Mouse (Mus musculus): ENCODE data around the gene Zfp937.
"Not testable (repeated sequence)": the region's sequence is repeated elsewhere in the genome, so short reads cannot be mapped to it uniquely, and the experiment has no call there.

The Zfp937 gene

DNA sequence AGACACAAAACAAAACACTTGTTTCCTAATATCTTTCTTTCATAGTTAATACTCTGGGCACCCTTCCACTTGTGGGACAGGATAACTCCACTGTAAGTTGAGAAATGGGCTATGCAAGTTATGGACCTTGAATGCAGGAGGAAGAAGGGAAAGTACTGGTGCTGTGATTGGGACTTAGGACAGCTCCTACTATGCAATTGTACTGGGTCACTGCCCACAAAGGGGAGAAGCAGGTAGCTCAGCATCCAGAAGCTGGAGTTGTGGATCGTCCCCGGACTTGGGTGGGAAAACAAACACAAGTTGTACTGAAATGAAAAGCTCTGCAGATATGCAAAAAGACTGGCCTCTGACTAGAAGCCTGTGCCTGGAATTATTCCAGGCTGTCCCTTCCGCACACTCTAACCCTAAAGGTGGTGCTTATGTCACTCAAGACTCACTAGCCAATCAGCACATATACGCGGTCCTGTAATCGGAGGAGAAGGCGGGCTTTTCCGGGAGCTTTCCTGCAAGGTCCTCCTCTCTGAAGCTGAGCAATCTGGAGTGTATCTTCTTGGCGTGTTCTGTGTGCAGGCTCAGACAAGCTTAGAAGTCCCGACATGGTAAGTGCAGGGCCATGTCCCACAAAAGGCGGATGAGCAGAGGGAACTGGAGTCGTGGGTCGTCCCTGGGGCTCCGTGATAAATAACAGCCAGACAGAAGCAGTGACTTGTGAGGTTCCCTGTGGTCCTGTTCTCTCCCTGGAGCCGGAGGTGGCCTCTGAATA is at the start of gene Zfp937:
Gene Zfp937, plus strand, starts transcription at position 474 of the 763 bp plus-strand sequence.
- peak; percentile 82 to 89 for DNase-seq

DNA sequence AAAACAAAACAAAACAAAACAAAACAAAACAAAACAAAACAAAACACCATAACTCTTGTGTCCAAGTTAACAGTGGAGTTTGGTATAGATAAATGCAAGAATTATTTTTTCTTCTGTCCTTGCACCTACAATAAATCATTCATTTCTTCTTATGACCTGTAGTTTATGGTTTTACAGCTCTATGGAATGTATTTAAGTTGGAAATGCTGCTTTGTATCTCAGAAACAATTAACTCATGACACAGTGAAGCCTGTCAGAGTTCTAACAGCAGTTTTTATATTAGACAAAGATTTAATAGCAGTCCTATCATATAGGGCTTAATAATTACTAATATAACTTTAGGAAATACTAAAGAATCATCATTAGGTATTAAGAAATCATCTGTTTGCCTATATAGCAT is 44.0 kb upstream of the Zfp937 start:
- DNase-seq: no peak

DNA sequence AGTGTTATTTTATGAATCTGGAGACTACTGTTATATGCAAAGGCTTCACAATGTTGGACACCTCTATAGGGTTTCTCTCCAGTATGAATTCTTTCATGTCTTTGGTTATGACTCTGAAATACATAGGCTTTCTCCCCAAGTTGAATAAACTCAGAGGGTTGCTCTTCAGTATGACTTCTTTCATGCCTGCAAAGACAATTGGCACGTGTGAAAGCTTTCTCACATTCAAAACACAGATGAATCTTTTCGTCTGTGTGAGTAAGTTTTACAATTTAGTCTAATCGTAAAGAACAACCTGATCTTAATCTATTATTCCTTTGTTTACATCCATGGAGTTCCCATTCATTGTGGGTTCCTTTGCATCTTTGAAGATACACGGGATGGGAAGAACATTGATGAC is 38.3 kb upstream of the Zfp937 start, which contains the start of gene Gm10770:
Gene Gm10770, minus strand, starts transcription at position 101 of the 400 bp plus-strand sequence.
- DNase-seq: not testable (repeated sequence)

DNA sequence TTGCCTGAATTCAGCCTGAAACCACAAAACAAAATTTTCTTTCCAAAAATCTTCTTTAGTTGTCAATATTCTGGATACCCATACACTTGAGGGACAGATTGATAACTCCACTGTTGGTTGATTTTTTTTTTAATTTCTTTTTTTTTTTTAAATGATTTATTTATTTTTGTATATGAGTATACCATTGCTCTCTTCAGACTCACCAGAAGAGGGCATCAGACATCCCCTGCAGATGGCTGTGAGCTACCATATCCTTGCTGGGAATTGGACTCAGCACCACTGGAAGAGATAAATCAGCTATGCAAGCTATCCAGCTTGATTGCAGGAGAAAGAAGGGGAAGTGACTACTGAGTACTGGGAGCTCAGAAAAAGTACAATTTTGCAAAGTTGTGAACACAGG is 36.8 kb upstream of the Zfp937 start:
- not testable (repeated sequence) for DNase-seq

DNA sequence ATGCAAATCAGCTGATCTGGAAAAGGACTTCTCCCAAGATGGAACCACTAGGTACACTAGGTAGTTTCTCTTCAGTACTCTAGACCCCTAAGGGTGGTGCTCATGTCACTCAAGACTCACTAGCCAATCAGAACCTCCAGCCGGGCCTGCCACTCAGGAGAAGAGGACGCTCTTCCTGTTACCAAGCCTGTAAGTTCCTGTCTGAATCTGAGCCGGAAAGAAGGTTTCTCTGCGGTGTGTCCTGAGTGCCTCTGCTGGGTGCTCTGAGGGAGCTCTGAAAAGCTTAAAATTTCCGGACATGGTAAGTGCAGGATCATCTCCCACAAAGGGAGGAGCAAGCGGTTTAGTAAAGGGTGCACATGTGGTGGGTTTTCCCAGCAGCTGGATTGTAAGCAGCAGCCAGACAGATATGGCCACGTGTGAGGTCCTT is 36.3 kb upstream of the Zfp937 start, which contains the start of gene Gm14139:
Gene Gm14139, plus strand, starts transcription at position 186 of the 430 bp plus-strand sequence.
- DNase-seq: not testable (repeated sequence)

DNA sequence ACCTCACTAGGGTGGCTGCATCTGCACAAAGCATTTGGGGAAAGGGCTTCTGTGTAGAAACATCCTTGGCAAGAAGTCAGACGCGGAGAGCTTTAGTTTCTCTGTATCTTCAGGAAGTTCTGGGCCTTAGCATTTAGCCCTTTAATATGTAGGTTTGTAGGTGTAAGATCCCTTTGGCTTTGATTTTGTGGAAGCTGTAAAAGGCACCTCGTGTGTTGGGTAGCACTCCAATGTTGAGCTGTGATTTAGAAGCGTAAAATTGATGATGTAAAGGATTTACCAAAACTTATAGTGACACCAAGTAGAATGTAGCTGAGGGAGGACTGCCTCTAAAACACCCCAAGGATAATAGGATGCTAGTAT is 471 bp downstream of the Zfp937 start:
- not testable (repeated sequence) for DNase-seq

DNA sequence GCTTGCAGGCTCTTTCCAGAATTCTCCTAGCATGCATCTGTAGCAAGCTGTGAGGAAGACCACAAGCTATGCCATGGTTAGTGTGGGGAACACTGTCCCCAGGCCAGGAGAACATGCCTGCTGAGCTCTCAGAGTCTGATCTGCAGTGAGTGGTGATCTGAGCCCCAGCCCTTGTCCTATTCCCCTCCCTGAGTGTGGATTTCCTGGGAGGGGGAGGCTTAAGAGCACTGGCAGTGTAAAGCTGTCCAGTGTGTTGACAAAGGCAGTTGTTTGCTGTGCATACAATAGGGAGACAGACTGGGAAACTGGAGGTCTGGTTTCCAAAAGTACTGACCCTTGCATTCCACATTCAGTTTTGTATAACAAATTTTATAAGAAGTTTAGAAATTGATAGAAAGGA is 5.4 kb downstream of the Zfp937 start:
- DNase-seq: not testable (repeated sequence)

DNA sequence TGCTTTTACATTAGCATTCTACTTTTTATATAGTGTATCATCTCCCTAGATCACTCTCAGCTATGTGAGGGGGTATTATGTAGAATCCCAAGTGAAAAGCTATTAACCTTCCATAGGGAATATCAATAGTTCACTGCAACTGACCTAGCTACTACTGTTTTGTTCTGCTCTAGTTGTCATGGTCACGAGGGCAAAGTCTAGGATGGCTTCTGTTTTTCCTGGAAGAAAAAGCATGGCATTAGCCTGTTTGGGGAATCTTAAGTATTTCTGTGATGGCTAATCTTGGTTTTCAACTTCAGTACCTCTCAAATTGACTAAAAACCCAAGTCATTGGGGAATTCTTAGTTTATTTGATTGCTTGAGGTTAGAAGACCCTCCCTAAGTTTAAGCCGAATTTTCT is 25.3 kb downstream of the Zfp937 start:
- no peak for DNase-seq

DNA sequence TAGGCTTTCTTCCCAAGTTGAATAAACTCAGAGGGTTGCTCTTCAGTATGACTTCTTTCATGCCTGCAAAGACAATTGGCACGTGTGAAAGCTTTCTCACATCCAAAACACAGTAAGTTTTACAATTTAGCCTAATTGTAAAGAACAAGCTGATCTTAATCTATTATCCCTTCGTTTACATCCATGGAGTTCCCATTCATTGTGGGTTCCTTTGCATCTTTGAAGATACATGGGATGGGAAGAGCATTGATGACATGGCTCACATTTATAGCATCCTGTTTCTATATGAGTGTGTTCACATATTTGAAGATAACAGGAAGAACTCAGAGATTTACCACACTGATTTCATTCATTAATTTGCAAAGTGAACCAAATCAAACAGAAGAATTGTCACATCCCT is 37.6 kb downstream of the Zfp937 start, which contains the start of gene Gm21994:
Gene Gm21994, minus strand, starts transcription at position 101 of the 400 bp plus-strand sequence.
- DNase-seq: not testable (repeated sequence)

DNA sequence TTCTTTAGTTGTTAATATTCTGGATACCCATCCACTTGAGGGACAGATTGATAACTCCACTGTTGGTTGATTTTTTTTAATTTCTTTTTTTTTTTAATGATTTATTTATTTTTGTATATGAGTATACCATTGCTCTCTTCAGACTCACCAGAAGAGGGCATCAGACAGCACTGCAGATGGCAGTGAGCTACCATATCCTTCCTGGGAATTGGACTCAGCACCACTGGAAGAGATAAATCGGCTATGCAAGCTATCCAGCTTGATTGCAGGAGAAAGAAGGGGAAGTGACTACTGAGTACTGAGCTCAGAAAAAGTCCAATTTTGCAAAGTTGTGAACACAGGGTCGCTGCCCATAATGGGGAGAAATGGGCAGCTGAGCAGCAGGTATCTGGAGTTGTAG is 39.0 kb downstream of the Zfp937 start:
- DNase-seq: not testable (repeated sequence)

DNA sequence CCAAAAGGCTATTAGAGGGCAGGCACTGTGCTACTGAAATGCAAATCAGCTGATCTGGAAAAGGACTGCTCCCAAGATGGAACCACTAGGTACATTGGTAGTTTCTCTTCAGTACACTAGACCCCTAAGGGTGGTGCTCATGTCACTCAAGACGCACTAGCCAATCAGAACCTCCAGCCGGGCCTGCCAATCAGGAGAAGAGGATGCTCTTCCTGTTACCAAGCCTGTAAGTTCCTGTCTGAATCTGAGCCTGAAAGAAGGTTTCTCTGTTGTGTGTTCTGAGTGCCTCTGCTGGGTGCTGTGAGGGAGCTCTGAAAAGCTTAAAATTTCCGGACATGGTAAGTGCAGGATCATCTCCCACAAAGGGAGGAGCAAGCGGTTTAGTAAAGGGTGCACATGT is 39.4 kb downstream of the Zfp937 start, which contains the start of gene Gm14124:
Gene Gm14124, plus strand, starts transcription at position 227 of the 400 bp plus-strand sequence.
- DNase-seq: not testable (repeated sequence)

Data from kidney, postnatal 4 days (tissue).